Mouse (Mus musculus) C2C12 (cell line): ENCODE data around the gene Smarcal1.

Source experiments
- CEBPB ChIP-seq: IDR thresholded peaks from one replicate; pipeline ENCODE4 v1.6.1; 2011; ENCODE audit warnings: low read depth, mild to moderate bottlenecking, control low read depth, moderate library complexity
- CTCF ChIP-seq: IDR thresholded peaks from one replicate; pipeline ENCODE4 v1.5.1; 2011; ENCODE audit not compliant: control insufficient read depth, insufficient read depth, insufficient read length
- FOSL1 ChIP-seq: IDR thresholded peaks from one replicate; pipeline ENCODE4 v1.8.0; 2011; ENCODE audit warnings: mild to moderate bottlenecking, low read length; ENCODE audit not compliant: poor library complexity, insufficient read depth, severe bottlenecking
- MAX ChIP-seq: IDR thresholded peaks from one replicate; pipeline ENCODE4 v1.6.1; 2011; ENCODE audit warnings: mild to moderate bottlenecking, control low read depth
- MYOD1 ChIP-seq: IDR thresholded peaks from one replicate; pipeline ENCODE4 v1.6.1; 2011; ENCODE audit warnings: low read depth; ENCODE audit not compliant: control insufficient read depth, insufficient read length
- MYOG ChIP-seq: IDR thresholded peaks from one replicate; pipeline ENCODE4 v1.6.1; 2011; ENCODE audit not compliant: control insufficient read depth, insufficient read length; ENCODE audit errors: extremely low read depth
- USF1 ChIP-seq: IDR thresholded peaks from one replicate; pipeline ENCODE4 v1.6.1; 2011; ENCODE audit warnings: low read depth, mild to moderate bottlenecking, control low read depth, moderate library complexity

DNA sequence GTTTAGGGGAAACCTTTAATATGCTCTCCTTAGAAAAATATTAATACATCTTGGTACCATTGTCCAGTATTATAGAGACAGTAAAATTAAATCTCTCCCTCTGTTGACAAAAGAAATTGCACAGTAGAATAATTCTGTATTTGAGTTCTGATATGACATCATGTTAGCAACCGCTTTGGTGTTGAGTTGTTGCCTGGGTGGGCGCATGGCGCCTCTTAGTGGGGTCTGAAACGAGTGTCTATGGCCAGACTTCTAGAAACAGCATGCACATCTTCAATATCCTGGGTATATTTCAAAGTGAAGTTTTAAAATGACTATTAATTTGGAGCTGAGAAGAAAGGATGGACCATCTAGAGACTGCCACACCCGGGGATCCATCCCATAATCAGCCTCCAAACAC lies 19.8 kb downstream of the Smarcal1 start:
- TF ChIP-seq CTCF (no peak), MYOD1 (no peak), MAX (no peak), USF1 (no peak), MYOG (no peak), CEBPB (no peak), FOSL1 (no peak)
